Mouse (Mus musculus): Measurements from ENCODE around the gene Tmc8.

Tmc8 gene

DNA sequence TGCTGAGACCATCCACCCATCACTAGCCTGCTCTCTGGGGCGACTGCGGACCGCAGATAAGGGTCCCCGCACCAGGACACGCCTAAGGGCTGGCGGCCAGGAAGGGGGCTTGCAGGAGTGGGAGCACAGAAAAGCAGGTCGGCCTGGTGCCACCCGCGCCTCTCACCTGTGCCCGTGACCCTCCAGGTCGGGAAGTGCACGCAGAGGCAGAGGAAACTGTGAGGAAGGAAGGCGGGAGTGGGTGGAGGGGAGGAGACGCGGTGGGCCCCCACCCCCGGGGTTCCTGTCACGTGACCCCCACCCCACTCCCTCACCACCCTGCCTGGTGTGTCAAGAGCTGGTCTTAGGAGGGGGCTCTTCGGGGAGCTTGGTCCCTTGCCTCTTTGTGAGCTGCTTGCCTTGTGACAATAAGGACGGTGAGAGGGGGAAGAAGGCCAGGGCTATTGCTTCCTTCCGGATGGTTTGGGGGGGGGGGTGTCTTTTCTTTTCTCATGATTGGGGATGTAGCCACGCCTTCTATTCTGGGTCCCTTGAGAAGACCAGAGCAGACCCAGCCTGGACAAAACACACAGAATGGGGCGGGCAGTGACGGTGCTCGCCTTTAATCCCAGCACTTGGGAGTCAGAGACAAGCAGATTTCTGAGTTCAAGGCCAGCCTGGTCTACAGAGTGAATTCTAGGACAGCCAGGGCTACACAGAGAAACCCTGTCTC lies at the start of gene Tmc8, which contains the start of gene Tmc6:
Tmc8 (plus strand) TSS at position 84 of the 712 bp plus-strand sequence.
Tmc6 (minus strand) TSS at position 206 of the 712 bp plus-strand sequence.
- DNase-seq (ENCODE audit: low spot score) = no peak

- peak; percentile 66 for DNase-seq (ENCODE audit: low spot score)
Measured at GRCm38 (mm10) chr11:117736037-117736689, 45.7 kb upstream of the Tmc8 start.

- DNase-seq (ENCODE audit: low spot score) = no peak
Measured at GRCm38 (mm10) chr11:117738123-117738522, 43.8 kb upstream of the Tmc8 start.

DNA sequence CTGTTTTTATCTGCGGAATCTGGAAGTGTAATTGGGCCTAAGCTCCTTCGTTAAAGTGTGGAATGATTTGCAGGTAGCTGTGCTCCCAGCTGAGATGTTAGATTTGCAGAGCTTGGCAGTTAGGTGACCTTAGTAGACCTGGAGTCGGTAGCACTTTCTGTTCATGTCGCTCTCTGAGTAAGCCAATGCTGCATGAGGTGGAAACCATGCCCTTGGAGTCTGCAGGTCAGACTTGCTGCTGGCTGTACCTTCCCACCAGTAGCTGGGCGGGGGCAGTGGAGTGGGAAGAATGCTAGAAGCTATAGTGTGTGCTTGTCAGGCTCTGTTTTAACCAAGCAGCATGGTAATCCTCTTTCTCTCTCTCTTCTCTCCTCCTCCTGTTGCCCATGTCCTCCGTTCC lies 40.7 kb upstream of the Tmc8 start:
- no peak for DNase-seq (ENCODE audit: low spot score)

DNA sequence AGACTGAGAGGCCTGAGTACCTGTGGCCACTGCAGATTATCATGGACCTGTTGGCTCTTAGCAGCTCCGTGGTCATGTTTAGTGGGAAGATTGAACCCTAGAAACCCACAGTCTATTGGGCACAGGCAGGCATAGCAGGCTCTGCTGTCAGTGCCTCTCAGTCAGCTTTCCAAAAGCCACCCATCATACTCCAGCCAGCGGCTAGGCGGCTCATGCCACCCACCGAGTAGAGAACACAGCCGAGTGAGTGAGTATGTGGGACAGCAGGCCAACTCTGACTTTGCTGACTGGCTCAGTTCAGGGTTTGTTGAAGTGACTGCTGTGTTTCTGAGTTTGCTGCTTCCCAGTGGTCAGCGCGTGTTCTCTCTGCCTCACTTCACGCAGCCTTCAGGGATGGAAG lies 39.6 kb upstream of the Tmc8 start:
- DNase-seq (ENCODE audit: low spot score) = no peak

GRCm38 (mm10) chr11:117742715-117743114 lies 39.2 kb upstream of the Tmc8 start:
- DNase-seq (ENCODE audit: low spot score) = no peak

- DNase-seq (ENCODE audit: low spot score) = peak; percentile 57
Measured at GRCm38 (mm10) chr11:117743454-117744030, 38.3 kb upstream of the Tmc8 start.

DNA sequence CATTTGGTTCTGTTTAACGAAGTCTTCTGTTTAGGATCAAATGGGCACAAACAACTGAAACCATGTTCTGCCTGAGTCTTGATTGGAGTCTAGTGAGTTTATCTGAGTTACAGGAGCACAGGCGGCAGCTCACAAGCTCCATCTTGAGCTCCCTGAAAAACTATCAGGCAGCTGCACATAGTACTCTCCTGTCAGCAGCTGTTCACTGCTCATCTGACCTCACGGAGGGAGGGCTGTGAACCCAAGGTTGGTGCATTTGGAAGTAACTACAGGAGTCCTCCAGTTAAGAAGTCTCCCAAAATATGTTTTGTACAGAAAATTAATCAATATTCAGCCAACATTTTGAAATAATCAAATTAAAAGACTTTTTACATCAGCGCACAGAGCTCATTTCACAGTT lies 33.2 kb upstream of the Tmc8 start:
- no peak for DNase-seq (ENCODE audit: low spot score)

DNA sequence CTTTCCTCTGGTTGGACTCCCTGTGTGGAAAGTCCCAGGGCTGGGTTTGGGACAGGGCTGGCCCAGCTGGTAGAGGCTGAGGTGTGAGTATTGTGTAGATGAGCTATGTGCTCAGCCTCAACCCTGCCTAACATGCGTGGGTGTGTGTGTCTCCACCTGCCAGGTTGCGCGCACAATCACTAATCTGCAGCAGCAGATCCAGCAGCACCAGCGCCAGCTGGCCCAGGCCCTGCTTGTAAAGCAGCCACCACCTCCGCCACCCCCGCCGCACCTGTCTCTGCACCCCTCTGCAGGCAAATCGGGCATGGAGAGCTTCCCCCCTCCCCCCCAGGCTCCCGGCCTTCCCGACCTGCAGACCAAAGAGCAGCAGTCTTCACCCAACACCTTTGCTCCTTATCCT lies 32.5 kb upstream of the Tmc8 start:
- no peak for DNase-seq (ENCODE audit: low spot score)

GRCm38 (mm10) chr11:117751544-117751943 lies 30.3 kb upstream of the Tmc8 start:
- DNase-seq (ENCODE audit: low spot score) = no peak

DNA sequence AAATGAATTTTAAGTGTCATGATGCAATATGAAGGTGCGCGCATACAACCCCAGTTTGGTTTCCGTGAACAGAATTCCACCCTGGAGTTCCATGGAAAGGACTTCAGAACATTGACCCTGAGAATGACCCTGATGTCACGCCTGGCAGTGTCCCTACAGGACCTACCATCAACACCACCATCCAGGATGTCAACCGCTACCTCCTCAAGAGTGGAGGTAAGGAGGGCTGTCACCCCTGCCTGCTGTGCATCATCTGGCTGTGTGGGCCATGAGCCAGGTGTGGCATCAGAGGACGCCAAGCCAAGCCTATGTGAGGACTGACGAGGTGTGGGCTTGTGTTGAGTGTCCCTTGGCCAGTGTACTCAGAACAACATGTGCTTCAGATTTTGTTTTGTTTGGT lies 26.0 kb upstream of the Tmc8 start:
- DNase-seq (ENCODE audit: low spot score) = no peak

DNA sequence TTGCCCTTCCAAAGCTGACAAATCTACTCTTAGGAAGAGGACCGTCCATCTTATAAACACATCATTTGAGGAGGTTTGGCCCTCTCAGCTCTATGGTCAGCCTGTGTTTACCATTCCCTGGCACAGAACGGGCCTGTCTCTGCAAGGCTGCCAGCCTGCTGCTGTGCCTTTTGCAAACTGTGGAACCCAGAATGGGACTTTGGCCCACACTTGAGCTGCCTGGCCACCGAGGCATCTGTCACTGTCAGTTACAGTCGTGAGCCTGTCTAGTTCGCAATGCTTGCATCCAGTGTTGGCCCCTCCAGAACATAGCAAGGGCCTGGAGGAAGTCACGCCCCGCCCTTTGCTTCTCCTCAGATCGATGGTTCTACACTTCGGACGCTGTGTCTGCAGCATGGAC lies 22.6 kb upstream of the Tmc8 start:
- no peak for DNase-seq (ENCODE audit: low spot score)

- DNase-seq (ENCODE audit: low spot score) = no peak
Measured at GRCm38 (mm10) chr11:117760374-117761119, 21.3 kb upstream of the Tmc8 start.

DNA sequence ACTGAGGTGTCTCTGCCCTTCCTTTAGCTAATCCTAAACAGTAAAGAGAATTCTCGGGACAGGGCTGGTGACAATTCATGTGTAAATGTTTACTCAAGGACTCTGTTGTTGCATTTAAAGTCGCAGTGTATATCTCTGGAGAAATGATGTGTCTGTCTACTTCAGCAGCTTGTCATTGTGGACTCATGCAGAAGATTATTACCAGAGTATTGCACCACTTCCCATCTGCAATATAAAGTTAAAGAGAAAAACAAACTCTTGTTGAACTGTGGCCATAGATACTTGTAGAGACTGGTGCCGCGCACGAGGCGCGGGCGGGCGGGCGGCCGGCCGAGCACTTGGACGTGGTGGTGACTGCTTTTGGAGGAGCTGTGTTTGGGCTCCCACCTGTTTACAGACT lies 20.1 kb upstream of the Tmc8 start:
- DNase-seq (ENCODE audit: low spot score) = no peak

DNA sequence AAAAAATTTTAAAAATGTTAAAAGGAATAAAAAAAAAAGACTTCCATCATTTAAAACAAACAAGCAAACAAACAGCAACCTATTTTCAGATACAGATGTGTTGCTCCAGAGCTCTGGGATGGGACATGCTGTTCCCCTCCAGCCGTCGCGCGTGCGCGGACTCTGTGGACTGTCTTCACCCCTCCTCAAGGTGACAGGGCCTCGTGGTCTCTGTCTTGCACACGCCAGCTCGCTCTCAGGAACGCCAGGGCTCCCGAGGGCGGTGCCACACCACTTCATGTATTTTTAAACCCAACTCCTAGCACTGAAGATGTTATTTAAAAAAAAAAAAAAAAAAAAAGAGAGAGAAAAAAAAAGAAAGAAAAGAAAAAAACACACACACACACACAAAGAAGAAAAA lies 19.6 kb upstream of the Tmc8 start:
- DNase-seq (ENCODE audit: low spot score) = no peak

GRCm38 (mm10) chr11:117764319-117764718 lies 17.6 kb upstream of the Tmc8 start:
- DNase-seq (ENCODE audit: low spot score) = peak; percentile 46

GRCm38 (mm10) chr11:117765361-117765760 lies 16.5 kb upstream of the Tmc8 start:
- no peak for DNase-seq (ENCODE audit: low spot score)

GRCm38 (mm10) chr11:117766275-117766674 lies 15.6 kb upstream of the Tmc8 start:
- no peak for DNase-seq (ENCODE audit: low spot score)

GRCm38 (mm10) chr11:117768725-117769682 lies 12.9 kb upstream of the Tmc8 start:
- DNase-seq (ENCODE audit: low spot score) = no peak

- no peak for DNase-seq (ENCODE audit: low spot score)
Measured at GRCm38 (mm10) chr11:117769683-117770047, 12.2 kb upstream of the Tmc8 start.

DNA sequence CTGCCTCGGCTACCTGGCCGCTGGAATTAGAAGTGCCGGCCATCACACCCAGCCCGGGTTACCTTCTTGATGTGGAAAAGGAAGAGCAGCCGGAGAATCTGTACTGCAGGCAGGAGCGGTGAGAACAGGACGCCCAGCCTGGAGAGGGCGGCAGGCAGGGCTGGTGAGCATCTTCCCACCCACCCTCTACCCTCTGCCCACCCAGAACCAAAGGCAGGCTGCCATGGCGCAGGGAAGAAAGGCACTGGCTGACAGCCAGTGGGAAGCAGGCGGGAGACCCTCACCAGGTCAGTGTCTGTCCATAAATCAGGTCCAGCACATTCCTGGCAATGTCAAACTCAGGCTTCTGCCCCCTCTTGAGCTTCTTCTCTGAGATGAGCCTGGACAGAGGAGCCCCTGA lies 11.5 kb upstream of the Tmc8 start:
- DNase-seq (ENCODE audit: low spot score) = no peak

DNA sequence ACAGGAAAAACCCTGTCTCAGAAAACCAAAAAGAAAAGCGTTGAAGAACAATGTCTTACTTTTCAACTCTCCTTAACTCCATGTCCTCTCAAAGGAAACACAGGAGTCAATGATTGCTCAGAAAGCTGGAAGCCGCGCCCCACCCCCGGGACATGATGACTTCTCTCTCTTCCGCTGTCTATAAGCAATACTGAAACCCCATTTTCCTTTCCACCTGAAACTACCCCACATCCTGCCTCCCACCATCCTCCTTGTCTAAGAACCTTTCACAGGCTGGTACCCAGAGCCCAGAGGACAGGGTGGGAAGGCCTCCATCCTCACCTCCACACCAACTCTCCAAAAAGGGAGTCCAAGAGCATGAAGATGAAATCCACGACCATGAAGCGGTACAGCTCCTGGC lies 9.5 kb upstream of the Tmc8 start:
- no peak for DNase-seq (ENCODE audit: low spot score)
